Mouse (Mus musculus): ENCODE results near the gene Hbs1l.

Hbs1l gene

DNA sequence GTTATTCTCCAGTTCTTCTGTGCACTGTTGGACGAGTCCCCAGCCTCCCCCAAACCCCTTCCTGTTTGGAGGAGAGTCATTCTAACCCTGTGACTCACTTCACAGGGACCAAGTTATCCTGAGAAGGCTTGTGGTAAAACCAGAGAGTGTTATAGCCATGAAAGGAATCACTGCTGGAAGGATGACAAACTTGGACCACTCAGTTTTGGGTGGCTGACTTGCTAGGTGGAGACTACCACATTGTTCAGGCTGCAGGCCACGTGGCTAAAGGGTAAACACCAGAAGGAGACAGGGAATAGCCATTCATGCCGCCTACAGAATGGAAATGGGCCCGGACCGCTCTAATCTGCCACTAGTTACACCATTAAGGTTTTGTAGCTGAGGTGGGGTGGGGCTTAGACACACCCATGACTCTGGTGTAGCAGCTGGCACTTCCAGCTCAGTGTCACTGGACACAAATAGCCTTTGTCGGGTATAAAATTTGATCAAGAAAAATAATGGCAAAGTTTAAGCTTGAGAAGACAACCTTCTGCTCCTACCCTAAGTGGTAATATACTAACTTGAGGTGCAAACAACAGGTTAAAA lies 115.9 kb downstream of the Hbs1l start:
- DNase-seq = no peak

GRCm38 (mm10) chr10:21415031-21415430 lies 119.3 kb downstream of the Hbs1l start:
- DNase-seq = no peak

- DNase-seq = no peak
These were observed 120.4 kb downstream of the Hbs1l start for GRCm38 (mm10) chr10:21416184-21416583.

Data from lung, postnatal 10 days (tissue).